Mouse (Mus musculus): ENCODE data around the gene Tnrc6b.
"Not testable (repeated sequence)": the region's sequence is repeated elsewhere in the genome, so short reads cannot be mapped to it uniquely, and the experiment has no call there.

Tnrc6b gene

DNA sequence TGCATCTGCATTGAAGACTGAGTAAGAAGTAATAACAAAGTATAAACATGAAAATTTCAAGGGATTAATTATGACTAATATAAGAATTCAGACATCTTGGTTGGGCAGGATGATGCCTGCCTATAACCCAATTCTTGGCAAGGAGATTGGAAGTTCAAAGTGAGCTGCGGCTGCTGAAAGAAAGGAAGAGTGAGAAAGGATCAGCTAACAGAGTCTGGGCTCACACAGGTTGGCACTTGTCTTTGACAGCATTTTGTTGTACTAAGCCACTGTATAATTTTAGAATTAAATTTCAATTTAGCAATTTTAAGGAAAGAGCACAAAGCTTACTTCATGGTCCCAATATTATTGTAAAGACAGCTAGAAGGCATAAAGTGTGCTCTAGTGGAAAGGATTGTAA is 150.2 kb downstream of the Tnrc6b start:
- DNase-seq = no peak

DNA sequence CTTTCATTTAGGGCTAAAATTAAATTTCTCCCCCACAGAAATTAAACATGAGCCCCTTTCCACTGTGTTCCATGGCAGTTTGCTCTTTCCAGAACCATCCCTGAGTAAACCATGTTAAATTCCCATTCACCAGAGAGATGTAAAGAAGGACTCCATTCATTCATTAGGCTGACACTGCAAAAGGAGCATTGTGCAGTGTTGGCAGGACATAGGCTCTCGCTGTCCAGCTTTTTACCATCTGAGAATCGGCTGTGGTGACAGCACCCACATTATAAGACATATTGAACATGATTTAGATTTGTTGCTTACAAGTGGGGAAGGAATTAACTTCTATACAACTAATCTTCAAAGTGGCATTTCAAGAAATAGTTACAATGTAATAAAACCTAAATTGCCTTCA is 150.9 kb downstream of the Tnrc6b start:
- no peak for DNase-seq

DNA sequence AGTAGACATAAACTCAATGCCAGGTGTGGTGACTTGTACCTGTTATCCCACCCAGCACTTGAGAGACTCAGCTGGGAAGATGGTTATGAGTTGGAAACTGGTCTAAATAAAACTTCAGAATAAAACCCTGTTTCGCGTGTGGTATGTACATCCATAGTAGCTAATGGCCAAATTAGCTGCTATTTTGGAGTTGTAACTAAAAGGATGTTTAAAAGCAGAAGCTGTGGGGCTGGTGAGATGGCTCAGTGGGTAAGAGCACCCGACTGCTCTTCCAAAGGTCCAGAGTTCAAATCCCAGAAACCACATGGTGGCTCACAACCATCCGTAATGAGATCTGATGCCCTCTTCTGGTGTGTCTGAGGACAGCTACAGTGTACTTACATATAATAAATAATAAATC is 157.5 kb downstream of the Tnrc6b start:
- DNase-seq = not testable (repeated sequence)

DNA sequence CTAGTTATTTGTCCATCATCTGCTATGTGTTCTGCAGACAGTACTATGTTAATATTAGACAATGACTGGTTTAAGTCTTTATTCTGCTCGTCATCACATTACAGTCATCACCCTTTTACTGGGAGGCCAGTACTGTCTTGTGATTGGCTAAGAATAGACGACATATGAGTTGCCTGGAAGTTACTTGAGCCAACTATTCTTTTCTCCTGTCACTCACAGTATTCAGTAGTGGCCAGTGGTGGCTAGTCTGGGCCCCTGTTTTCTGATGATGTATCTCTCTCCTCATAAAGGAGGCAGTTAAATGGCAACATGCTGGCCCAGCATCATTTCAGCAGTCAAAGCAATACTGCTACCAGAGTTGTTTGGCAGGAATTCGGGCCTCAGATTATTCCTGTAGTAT is 163.6 kb downstream of the Tnrc6b start:
- no peak for DNase-seq

DNA sequence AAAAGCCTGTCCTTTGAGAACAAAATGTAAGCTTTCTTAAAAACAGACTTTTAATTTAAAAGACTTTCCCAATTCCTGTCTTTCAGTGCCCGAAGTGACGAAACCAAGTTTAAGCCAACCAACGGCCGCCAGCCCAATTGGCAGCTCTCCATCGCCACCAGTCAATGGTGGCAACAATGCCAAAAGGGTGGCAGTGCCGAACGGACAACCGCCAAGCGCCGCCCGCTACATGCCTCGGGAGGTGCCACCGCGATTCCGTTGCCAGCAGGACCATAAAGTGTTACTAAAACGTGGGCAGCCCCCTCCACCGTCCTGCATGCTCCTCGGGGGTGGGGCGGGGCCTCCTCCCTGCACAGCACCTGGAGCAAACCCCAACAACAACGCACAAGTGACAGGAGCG is 165.1 kb downstream of the Tnrc6b start:
- peak; percentile 12 to 19 for DNase-seq

DNA sequence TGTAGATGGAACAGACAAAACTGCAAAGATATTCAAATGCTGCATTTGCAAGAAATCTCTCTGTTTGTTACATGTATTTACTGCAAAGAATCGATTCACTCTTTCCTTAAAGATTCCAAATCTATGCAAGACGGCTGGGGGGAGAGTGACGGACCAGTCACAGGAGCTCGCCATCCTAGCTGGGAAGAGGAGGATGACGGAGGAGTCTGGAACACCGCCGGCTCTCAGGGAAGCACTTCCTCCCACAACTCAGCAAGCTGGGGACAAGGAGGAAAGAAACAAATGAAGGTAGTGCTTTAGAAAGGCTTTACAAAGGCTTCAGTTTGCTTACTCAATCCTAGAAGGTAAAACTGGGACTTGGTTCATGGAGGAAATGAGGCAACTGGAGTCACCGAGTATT is 173.0 kb downstream of the Tnrc6b start:
- DNase-seq = no peak

DNA sequence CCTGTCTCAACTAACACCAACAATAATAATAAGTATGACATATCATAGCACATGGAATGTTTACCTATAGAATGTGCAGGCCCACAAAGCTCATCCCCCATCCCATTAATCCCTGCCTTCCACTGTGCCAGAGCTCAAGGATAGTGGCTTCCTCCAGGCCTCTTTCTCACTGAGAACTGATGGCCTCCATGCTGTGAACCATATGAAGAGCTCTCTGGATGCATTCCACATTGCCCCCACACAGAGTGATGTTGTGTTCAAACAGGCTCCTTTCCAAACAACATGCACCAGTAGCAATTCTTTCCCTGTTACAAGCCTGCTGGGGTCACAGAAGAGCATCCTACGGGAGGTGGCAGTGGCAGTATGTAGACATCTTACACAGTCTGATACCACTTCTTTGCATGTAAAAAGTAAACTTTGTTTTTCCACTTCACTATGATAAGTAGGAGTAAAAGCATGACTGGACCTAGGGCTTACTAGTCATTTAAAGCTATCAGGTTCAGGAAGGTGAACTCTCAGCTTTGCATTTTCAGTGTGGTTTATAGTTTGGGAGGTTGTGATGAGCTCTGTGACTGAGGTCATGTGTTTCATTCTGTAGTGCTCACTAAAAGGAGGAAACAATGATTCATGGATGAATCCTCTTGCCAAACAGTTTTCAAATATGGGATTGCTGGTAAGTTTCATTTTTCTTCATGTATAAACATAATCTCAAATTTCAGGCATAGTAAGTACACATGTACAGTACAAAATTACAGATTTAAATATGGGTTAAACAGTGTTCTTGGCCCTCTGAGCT is 175.4 kb downstream of the Tnrc6b start:
- DNase-seq = no peak

DNA sequence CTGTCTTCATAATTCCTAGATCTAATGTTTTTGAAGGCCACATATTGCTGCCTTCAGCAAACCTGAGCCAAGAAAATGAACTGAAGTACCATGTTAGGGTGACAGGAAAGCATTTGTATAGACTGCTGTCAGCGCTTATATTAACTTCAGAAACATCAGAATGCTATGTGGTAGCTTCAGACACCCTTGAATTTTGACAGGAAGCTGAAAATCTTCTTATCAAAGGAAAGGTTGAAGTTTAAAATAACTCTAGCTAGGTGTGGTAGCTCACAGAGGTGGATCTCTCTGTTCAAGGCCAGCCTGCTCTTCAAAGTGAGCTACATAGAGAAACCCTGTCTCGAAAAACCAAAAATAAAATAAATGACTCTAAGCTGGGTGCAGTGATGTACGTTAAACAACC is 181.2 kb downstream of the Tnrc6b start:
- DNase-seq = no peak

DNA sequence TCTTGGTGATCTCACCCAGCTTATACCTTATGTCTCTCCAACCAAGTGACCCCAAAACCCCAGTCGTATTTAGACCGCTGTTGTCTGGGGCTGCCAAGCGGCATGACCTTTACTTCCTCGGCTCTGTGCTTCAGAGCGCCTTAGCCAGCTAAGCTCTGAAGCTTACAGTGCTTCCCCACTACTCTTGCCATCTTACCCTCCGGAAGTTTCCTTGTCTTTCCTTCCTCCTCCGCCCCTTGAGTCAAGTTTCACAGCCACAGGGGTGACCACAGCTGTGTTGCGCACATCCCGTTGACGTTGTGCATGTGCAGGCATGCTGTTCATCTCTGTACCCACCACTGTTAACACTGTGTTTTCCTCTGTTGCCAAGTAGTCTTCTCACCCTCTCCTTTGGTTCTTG is 185.6 kb downstream of the Tnrc6b start:
- DNase-seq = no peak

DNA sequence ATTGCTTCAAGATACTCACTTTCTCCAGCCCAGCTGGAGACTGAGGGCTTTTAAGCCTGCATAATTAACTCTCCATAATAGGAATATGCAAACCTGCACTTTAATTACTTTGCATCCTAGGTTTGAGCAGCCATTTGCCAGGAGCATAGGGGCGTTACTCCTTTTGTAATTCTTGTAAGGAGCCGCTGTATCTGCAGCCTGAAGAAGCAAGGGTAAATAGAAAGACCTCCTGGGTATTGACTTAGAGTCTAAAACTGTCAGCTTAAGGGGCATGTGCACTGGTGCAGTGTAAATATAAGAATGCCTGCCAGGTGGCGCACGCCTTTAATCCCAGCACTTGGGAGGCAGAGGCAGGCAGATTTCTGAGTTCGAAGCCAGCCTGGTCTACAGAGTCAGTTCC is 186.8 kb downstream of the Tnrc6b start:
- DNase-seq = no peak

DNA sequence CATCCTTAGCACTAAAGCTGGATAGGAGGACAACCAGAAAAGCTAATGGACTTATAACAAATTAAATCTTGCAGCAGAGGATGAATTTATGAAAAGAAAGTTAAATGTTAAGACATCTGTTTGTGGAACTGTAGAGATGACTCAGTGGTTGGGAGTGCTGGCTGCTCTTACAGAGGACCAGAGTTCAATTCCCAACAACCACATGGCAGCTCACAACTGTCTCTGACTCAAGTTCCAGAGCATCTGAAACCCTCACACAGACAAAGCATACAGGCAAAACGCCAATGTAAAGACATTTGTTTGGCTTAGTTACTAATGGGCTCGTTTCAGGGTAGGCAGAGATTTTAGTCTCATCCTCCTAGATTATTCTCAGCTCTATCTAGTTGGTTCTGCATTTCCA is 188.7 kb downstream of the Tnrc6b start:
- no peak for DNase-seq

DNA sequence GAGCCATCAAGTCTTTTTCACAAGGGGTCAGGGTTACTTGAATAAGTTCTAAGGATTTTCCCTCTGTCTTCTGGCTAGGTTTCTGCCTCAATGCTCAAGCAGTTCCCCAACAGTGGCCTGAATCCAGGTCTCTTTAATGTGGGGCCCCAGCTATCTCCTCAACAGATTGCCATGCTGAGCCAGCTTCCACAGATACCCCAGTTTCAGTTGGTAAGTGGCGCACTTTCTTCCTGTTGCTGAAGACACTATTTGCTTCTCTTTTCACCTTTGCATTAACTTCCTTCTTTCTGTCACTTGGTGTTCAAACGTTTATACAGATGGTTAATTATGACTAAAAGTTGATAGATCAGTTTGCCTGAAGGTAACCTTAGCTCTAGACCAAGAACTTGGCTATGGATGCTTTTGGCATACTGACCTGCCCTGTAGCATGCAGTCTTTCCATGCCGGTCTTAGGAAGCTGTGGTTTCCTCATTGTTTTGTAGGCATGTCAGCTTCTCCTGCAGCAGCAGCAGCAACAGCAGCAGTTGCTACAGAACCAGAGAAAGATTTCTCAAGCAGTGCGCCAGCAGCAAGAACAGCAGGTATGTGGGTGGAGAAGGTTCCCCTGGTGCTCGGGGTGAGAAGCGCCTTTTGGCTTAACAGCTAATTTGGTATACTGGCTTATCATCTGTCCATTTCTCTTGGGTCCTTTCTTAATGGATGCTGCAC is 190.8 kb downstream of the Tnrc6b start:
- no peak for DNase-seq

DNA sequence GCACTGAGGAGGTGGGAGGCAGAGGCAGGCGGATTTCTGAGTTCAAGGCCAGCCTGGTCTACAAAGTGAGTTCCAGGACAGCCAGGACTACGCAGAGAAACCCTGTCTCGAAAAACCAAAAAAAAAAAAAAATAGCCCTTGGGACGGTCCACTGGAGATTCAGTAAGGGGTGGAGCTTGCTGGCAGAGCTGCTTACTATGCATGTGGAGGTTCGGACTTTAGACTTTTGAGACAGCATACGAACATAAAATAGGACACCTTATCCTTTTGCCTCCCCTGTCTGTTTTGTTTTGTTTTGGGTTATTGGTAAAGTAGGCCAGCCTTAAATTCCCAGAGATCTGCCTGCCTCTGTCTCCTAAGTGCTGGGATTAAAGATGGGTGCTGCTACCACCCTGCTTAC is 193.7 kb downstream of the Tnrc6b start:
- DNase-seq = peak; percentile 30 to 35

DNA sequence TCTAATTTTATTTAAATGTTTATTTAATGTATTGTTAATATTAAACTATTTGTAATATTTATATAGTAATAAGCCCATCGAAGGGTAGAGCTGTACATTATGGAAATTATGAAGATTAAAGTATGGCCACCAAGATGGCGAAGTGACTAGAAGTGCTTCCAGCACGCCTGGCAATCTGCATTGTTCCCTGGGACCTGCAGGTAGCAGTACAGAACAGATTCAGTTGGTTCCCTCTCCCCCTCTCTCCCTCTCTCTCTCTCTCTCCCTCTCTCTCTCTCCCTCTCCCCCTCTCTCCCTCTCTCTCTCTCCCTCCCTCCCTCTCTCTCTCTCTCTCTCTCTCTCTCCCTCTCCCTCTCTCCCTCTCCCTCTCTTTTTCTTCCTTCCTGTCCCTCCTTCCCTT is 199.1 kb downstream of the Tnrc6b start:
- no peak for DNase-seq

DNA sequence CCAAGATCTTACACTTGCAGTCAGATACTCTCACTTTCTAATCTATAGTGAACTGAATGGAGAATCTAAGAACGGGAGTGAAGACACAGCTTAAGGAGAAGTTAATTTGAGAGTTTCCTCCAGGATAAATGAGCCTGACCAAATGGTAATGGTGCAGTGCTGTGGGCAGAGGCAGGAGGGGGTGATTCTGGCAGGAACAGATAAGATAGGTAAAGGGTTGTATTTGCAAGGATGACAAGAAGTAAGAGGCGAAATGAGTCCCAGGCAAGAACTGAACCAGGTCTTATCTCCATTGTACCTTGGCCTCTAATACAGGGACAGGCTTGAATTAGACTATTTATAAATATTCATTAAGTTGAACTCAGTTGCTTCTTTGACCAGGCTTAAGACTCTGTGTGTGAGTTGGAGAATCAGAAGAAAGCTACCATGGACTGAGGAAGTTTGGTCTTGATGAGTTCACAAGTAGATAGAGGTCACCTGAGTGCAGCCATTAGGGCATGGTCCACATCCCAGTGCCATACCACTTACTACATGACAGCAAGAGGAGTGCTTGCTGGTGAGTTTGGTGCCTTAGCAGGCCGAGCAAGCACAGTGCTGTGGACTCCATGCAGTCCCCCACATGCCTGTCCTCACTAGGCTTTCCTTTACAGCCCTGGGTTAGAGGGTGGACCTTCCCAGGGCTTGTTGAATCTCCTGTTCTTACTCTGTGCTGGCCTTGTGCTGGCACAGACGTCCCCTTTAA is 199.8 kb downstream of the Tnrc6b start:
- DNase-seq = peak in 1 of 2 experiments; percentile 4

DNA sequence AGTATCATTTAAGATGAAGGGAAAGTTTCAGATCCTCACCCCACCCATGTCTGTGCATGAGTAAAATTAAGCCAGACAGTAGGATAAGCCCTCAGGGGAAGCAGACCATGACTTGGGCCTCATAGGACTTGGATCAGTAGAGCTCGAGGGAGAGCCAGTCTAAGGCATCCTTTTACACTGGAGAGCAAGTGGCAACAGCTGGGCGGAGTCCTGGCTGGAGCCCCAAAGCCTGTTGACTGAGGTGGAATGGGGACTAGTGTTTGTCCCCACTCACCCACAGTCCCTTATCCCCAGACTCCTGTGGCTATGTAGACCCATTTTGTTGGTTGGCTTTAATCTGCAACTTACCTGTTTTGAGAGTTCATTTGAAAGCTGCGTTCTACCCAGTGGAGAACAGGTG is 201.1 kb downstream of the Tnrc6b start:
- DNase-seq = peak in 1 of 2 experiments; percentile 12

DNA sequence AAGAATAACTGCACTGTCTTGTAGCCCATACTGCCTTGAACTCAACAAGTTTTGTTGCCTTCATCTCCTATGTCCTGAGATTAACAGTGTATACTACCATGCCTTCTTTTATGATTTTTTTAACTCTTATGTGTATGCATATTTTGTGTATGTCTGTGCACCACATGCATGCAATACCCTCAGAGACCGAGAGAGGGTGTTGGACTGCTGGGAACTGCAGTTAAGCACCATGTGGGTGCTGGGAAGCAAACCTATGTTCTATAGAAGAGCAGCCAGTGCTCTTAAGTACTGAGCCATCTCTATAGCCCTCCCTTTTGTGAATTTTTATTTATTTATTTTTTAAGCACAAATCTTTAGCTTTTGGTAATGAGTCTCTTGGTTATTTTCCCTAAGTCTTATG is 202.7 kb downstream of the Tnrc6b start:
- no peak for DNase-seq

DNA sequence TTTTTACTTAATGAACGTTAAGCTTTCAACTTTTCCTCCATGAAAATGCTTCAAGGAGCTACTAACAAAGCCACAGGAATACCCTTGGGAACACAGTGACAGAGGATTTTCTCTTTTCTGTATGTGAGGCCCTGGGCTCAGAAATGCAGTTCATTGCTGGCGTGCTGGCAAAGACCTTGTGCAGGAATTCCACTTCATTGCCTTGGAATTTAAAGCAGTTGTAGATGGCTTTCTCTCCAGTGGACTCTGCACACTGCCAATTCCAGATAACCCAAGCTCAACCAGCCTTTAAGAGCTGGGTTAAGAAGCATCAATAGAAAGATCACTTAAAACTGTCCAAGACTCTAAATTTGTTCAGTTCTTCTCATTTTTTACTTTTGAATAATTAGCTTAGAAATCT is 204.7 kb downstream of the Tnrc6b start:
- peak; percentile 59 to 61 for DNase-seq

DNA sequence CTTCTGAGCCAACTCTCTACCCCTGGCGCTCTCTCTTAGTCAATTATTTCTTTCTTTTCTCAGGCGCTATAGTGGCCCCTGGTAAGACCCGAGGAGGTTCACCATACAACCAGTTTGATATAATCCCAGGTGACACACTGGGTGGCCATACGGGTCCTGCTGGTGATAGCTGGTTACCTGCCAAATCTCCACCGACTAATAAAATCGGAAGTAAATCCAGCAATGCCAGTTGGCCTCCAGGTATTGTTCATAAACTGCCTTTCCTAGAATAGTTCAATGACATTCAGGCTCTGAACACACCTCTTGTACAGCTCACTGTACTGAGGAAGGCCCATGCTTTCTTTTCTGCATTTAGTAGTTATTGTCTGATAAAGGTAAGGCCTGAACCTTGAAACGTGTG is 205.5 kb downstream of the Tnrc6b start:
- DNase-seq = peak in 1 of 2 experiments; percentile 20

DNA sequence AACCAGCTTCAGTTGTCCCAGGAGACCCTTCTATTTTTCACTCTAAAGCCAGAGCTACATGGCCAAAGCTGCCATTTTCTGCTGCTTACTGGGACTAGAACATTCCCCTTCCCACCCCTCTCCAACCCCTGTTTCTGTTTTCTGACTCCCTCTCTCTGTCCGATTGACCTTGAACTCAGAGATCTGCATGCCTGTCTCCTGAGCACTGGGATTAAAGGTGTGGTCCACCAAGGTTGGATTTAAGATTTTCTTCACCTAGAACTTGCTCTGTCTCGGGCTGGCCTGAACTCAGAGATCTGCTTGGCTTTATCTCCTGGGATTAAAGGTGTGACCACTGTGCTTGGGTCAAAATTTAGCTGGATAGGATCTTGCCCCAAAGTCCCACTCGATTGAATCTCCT is 209.2 kb downstream of the Tnrc6b start:
- no peak for DNase-seq

DNA sequence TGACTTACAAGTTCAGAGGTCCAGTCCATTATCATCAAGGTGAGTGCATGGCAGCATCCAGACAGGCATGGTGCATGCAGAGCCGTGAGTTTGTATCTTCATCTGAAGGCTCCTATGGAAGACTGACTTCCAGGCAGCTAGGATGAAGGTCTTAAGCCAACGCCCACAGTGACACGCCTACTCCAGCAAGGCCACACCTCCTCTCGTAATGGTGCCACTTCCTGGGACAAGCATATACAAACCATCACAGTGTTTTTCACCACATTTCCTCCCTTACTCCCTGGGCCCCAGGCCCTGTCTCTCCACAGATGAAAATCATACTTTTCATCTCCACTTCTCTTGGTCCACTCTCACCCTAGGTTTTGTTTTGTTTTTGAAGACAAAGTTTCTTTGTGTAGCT is 210.7 kb downstream of the Tnrc6b start:
- no peak for DNase-seq

DNA sequence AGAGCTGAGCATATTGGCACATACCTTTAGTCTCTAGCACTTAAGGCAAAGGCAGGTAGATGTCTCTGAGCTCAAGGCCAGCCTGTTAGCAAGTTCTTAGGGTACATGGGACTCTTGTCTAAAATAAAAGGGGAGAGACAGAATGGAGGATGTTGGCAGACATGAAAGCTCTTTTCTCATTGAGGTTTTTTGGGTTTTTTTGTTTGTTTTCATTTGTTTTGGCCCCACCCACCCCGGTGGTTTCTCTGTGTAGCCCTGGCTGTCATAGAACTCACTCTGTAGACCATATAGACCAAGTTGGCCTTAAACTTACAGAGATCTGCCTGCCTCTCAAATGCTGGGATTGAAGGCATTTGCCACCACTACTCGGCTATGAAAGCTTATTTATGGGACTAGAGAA is 213.1 kb downstream of the Tnrc6b start:
- DNase-seq = no peak

DNA sequence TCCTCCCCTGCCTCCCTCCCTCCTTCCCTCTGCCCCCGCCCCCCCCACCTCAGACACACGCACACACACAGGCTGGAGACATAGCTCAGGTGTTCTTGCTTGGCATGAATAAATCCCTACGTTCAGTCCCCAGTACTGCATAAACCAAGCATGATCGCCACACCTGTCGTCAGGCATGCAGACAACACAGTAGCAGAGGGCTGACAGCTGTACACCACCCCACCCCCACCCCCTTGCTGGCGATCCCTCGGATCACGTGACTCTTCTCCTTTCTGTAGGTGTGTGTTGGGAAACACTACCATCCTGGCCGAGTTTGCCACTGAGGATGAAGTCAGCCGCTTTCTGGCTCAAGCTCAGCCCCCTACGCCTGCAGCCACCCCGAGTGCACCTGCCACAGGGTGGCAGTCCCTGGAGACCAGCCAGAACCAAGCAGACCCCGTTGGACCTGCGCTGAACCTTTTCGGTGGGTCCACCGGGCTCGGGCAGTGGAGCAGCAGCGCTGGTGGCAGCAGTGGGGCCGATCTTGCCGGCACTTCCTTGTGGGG is 217.8 kb downstream of the Tnrc6b start:
- no peak for DNase-seq
